Mouse (Mus musculus) embryonic facial prominence, embryonic 14.5 days (tissue): ENCODE data around the gene Fgd5. TPM values are rescaled to one million over a fixed set of nuclear protein-coding genes. Genes with fewer than 3 reads are reported as not detected.

Experiments used
- polyA plus RNA-seq: library from polyadenylated mRNA; unstranded; fragments of >200 nt; fragmentation: Nextera tagmentation; extraction: Ambion mirVana; gene quantifications from 2 replicates; pipeline ENCODE4 v1.2.1, GENCODE M21; 2014

Fgd5 gene
- polyA plus RNA-seq, 1 experiment from 2014 or later: 9.4 TPM

Other genes with a start within 250 kb of the Fgd5 start
- 3.1 and 3.6 TPM in 2 replicates for gene Grip2, start 151.6 kb upstream of the Fgd5 start, polyA plus RNA-seq
- 27.0 and 27.8 TPM in 2 replicates for gene Ccdc174, start 100.8 kb upstream of the Fgd5 start, polyA plus RNA-seq
- gene 4930590J08Rik, start 76.1 kb upstream of the Fgd5 start, polyA plus RNA-seq: 0.32 and 0.55 TPM in 2 replicates
- gene Nr2c2, start 112.5 kb downstream of the Fgd5 start, polyA plus RNA-seq: 20.2 and 20.6 TPM in 2 replicates
- 61.2 and 70.1 TPM in 2 replicates for gene Mrps25, start 205.2 kb downstream of the Fgd5 start, polyA plus RNA-seq
- 18.1 and 19.5 TPM in 2 replicates for gene Rbsn, start 236.0 kb downstream of the Fgd5 start, polyA plus RNA-seq